Mouse (Mus musculus) activated CD4-positive, CD25-positive, alpha-beta regulatory T cell, adult 4 months (primary cell): ENCODE results near the gene Rfx2. TPM values are rescaled to one million over a fixed set of nuclear protein-coding genes. Genes with fewer than 3 reads are reported as not detected.

Experiments used
- ATAC-seq: one replicate; pipeline ENCODE4 v1.8.0; 2017
- polyA plus RNA-seq, 2 experiments: library from polyadenylated mRNA; unstranded; fragments of 100-300 nt; shearing (Covaris generic); gene quantifications; one replicate each; pipeline ENCODE4 v1.2.1; 2017

Rfx2 gene
- polyA plus RNA-seq, result 1 to 10 TPM; 1.4 to 1.9 TPM

DNA sequence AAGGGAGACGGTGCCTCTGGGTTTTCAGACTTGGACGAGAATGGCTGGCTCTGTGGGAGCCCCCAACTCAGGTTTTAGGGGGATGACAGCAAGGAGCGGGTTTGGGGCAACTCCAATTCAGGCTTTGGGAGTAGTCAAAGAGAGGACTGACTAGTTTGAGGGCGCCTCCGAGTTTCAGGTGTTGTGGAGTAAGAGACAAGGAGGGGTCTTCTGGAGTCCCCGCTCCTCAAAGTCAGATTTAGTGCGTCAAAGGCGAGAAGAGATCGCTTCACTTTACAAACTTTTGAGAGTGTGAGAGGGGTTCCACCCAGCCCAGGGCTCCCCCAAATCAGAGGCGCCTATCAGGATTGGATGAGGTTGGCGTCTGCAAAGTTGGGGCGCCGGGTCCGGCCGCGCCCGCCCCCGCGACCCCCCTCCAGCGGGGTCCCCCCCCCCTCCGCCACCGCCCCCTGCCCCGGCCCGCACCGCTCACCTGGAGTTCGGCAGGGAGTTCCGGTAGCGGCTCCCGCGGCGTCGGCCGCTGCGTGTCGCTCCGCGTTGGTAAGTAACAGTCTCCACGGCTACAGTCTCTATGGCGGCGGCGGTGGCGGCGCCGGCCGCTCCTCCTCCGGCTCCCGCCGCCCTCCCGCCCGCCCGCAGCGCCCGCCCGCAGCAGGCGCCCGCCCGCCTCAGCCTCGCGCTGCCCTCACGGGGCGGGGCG lies at the start of gene Rfx2:
Rfx2 (minus strand) TSS at position 603 of the 700 bp plus-strand sequence.
- ATAC-seq, result no peak

GRCm38 (mm10) chr17:56877426-56877825 lies 46.6 kb upstream of the Rfx2 start:
- no peak for ATAC-seq

GRCm38 (mm10) chr17:56876981-56877380 lies 46.2 kb upstream of the Rfx2 start:
- no peak for ATAC-seq

- no peak for ATAC-seq
Measured at GRCm38 (mm10) chr17:56876465-56876864, 45.7 kb upstream of the Rfx2 start.

DNA sequence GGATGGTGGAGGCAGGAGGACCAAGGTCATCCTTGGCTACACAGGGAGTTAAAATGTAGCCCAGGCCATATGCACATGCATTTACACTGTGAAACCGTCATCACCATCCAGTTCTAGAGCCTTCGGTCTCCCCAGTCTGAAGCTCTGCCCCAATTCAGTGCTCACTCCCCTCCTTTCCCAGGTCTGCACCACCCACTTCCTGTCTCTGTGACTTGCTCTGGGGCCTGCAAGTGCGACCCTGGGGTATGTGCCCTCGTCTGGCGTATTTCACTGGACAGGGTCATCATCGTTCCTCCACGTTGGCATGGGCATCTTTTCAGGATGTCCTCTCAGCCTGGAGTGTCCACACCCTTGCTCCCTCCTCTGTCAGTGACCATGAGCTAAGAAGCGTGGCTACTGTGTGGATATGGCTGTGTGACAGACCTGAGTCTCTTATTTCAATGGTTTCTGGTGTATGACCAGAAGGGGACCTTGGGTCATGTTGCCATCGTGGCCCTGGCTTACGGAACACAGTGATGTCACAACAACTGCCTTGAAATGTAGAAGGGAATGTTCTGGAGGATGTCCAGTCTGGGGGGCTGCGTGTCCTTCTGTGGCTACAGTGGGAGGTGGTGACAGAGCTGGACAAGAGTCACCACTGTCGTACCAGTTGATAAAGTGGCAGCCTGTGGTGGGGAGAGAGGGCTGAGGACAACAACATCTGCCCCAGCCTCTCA lies 44.3 kb upstream of the Rfx2 start, which contains the start of gene 1700061G19Rik:
1700061G19Rik (plus strand) TSS at position 542 of the 716 bp plus-strand sequence.
- ATAC-seq, result no peak

DNA sequence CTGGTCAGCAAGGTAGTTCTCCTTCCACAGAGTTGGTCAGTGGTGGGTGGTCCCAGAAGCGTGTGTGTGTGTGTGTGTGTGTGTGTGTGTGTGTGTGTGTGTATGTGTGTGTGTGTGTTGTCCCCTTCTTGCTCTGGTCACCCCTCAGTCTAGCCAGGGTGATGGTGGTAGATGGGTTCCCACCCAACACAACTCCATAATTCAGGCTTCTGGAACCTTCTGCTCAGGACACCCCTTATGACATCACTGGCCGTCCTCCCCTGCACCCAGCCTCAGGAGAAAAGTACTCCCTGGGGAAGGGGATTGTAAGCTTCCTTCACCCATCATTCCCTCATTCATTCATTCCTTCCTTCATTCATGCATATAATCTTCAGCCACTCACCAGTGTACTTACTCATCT lies 43.4 kb upstream of the Rfx2 start, which contains the start of gene Acsbg2:
Acsbg2 (minus strand) TSS at position 211 of the 400 bp plus-strand sequence.
- no peak for ATAC-seq

DNA sequence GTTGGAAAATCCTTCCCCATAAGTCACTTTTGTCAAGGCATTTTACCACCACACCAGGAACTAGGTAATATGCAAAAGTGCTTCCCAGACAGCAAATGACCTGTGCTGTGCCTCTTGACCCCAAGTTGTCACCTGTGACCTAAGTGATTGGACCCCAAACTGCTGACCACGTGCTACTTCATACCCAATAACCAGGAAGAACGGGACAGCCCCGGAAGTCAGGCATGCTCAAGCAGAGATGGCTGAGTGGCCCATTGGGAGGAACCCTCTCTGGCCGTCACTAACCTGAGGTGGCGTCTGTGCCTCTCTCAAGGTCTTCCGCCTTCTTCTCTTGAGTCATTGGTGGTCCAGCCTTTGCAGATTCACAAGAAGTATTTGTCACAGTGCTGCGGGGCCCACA lies 41.7 kb upstream of the Rfx2 start:
- ATAC-seq, result no peak

DNA sequence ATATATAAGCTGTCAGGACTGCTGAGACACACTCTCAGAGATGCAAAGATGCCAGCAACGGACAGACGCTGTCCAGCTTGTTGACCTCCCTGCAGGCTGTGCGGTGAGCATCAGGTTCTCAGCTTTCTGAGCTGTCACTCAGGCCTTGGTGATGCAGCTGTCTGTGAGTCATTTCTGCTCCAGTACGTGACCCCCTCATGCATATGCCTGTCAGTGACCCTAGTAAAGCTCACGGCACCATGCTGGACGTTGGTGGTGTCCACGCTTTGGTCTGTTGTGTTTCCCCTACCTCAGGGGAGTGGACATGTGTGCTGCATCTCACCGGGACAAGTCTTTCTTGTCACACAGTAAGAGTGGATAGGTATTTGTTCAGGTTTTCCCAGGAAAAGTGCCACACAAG lies 41.0 kb upstream of the Rfx2 start:
- ATAC-seq, result no peak

DNA sequence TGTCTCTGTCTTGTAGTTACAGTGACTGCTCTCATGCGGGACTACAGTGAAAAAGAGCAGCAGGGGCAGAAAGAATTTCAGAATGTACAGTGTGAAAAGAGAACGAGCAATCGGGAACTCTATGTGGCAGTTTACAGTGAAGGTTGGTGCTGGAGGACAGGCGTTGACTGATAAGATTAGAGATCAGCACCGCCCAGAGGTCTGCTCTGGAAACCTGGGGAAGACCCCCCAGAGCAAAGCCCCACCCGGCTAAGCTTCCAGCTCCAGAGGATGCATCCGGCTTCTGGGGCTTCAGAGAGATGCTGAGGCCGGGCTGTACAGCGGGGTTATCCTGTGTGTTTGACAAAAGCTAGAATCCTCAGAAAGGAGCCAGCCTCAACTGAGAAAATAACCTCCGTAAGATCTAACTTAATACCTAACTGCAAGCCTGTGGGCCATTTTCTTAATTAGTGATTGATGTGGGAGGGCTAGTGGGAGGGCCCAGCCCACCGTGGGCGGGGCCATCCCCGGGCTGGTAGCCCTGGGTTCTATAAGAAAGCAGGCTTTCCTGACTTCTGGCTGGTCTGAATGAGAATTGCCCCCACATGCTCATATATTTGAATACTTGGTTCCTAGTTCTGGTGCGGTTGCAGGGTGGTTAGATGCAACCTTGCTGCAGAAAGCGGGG lies 39.6 kb upstream of the Rfx2 start:
- ATAC-seq, result no peak

DNA sequence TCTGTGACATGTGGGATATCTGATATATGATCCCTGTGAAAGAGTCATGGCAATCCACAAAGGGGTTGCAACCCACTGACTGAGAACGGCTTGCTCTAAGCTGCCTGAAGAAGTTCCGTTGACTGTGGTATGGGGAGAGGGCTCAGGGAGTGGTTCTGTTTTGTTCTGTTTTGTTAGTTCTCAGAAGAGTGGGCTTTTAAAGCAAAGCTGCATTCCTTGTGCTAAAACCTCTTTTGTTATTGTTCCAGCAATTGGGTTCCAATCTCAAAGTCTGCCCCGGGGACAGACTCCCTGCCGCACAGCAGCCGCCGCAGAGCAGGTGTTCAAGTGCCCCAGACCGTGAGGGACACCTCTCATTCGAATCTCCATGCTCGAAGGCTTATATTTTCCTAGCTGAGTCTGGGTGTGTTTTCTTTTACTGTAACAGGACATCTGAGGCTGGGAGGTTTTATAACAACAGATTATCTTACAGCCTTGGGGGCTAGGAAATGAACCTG lies 38.7 kb upstream of the Rfx2 start:
- ATAC-seq, result no peak

DNA sequence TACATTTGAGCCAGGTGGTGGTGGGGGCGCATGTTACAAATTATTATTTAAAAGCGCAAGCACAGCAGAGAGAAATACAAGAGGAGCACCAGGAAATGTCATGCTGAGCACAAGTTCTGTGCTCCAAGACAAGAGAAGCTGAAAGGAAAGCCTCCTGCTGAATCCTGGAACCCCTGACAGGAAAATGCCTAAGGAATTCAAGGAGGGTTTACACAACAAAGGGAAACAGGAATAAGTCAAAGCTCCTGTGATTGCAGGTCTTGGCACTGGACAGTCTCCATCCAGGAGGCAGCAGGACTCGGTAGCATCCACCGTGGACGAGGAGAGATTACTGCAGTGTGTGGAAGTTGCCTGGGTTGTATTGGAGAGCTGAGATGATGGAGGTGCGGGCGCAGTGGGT lies 35.3 kb upstream of the Rfx2 start:
- no peak for ATAC-seq

- ATAC-seq, result no peak
Measured at GRCm38 (mm10) chr17:56861197-56861596, 30.4 kb upstream of the Rfx2 start.

- no peak for ATAC-seq
Measured at GRCm38 (mm10) chr17:56858922-56859321, 28.1 kb upstream of the Rfx2 start.

DNA sequence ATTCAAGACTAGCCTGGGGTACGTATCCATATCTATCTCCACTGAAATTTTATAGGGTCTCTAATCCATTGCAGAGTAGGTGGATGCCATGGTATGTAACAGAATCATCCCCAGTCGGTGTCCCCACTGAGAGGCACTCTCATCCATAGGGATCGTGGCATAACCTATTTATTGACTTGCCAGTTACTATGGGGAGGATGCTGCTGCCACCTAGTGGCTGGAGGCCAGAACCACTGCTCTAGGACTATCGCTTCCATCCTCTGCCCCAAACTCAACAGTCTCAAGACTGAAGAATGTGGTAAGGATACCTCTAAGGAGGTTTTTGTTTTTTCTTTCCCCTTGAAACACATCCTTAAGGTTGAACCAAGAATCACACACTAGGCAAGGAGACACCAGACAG lies 27.4 kb upstream of the Rfx2 start:
- ATAC-seq, result peak; percentile 66

- ATAC-seq, result no peak
Measured at GRCm38 (mm10) chr17:56855421-56855820, 24.6 kb upstream of the Rfx2 start.

GRCm38 (mm10) chr17:56851167-56851566 lies 20.4 kb upstream of the Rfx2 start:
- no peak for ATAC-seq

DNA sequence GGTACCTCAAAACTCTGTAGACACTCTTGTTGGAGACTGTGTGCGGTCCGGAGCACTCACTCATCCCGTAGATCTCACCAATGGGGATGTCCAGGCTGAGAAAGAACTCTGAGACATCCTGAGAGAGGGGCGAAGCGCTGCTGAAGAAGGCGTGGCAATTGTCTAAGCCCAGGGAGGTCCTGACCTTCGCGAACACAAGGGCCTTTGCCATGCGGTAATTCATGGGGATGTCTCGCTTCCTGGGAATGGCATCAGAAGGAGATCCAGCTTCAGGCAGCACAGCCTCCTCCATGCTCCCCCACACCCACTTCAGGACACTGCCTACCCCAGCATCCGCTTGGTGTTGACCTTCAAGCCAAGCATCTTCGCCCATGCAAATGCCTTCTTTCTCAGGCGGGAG lies 18.9 kb upstream of the Rfx2 start:
- no peak for ATAC-seq

DNA sequence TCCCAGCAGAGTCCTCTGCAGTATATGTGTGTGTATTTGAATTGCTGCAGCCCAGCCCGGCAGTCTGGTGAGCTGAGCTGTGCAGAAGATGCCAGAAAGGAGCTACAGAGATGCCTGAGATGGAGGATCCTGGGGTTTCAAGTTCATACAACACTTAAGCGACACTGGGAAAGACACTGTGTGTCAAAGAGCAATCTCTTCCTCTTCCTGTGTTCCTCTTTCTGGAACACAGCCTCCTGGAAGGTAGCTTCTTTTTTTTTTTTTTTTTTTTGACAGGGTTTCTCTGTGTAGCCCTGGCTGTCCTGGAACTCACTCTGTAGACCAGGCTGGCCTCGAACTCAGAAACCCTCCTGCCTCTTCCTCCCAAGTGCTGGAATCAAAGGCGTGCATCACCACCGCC lies 18.0 kb upstream of the Rfx2 start:
- no peak for ATAC-seq

GRCm38 (mm10) chr17:56843678-56844077 lies 12.9 kb upstream of the Rfx2 start:
- ATAC-seq, result peak; percentile 56

- ATAC-seq, result peak; percentile 55
Measured at GRCm38 (mm10) chr17:56842173-56842572, 11.4 kb upstream of the Rfx2 start.

GRCm38 (mm10) chr17:56840524-56840923 lies 9.7 kb upstream of the Rfx2 start:
- no peak for ATAC-seq

- ATAC-seq, result no peak
Measured at GRCm38 (mm10) chr17:56836336-56836735, 5.5 kb upstream of the Rfx2 start.

- no peak for ATAC-seq
Measured at GRCm38 (mm10) chr17:56833381-56833780, 2.6 kb upstream of the Rfx2 start.
